Mouse (Mus musculus): ENCODE data around the gene Limk1. TPM values are rescaled to one million over a fixed set of nuclear protein-coding genes. Genes with fewer than 3 reads are reported as not detected.
A peak's percentile ranks its signal among the peaks of the same experiment; 100 is the strongest.

The Limk1 gene
- 10.3 and 11.4 TPM in 2 replicates for polyA plus RNA-seq (2014; fragmentation: Nextera tagmentation; extraction: Ambion mirVana)

DNA sequence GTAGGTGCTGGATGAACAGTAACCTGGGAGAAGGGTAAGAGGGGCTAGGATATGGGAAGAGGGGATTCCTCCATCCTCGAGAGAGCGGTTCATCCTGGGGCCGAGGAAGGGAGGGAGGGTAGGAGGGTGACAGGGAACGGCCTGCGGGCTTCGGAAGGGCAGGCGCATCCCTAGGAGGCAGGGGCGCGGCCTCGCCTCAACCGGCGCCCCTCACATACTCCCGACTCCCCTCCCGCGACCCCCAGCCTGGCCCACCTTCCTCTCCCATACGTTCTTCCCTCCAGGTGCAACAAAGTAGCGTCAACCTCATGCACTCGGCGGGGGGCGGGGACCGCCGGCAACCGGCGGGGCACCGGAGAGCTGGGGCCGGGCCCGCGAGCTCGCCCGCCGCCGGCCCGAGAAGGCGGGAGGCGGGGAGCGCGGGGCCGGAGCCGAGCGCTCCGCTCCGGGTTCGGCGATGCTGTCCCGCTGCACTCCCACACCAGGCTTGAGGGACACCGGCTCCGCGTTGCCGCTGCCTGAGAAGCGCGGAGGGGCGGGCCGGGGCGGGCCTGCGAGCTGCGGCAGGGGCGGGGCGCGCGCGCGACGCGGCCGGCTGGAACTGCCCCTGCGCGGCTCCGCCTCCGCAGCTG is at the start of gene Limk1:
Limk1 (minus strand) TSS at position 513 of the 632 bp plus-strand sequence.
- peak; percentile 59 for DNase-seq (ENCODE audit: low spot score)

DNA sequence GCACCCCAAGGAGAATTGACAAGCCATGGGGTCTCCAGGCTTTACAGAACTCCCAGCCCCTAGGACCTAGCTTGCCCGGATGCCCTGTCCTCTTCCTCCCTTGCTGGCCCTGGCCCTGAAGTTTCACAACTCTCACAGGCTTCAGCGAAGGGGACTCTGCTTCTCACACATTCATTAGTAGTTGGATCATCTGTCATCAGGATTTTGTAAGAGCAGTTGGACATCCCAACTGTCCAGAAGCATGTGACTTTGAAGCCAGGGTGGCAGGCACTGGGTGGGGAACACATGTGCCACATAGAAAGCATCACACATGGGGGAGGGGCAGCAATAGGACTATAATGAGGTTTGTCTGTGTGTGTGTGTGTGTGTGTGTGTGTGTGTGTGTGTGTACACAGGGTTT is 46.5 kb upstream of the Limk1 start:
- WGBS, result 83% methylated on average over 2 of the region's 2 CpGs

More for the DNA sequence above, at the start of gene Limk1:
- Histone ChIP-seq H3K27ac (ENCODE audit: low read depth, low read length) (peak within 1 kb of the TSS; percentile 73), H3K4me1 (ENCODE audit: control insufficient read depth, insufficient read depth, low read length) (0 out of 2 replicates have a peak, but pooled peaks cover 7% of the 10 kb centered on the region), H3K4me3 (ENCODE audit: low read depth, low read length) (peak within 1 kb of the TSS; percentile 80), H3K27me3 (ENCODE audit: control insufficient read depth, insufficient read depth, low read length) (no peaks in the 10 kb centered on the region), H3K9me3 (ENCODE audit: control insufficient read depth, low read length) (no peaks in the 10 kb centered on the region), H3K36me3 (ENCODE audit: control insufficient read depth, insufficient read depth, low read length) (no peaks in the 10 kb centered on the region), H3K9ac (ENCODE audit: low read length) (peak within 1 kb of the TSS; percentile 80), H3K4me2 (ENCODE audit: low read depth) (peak within 1 kb of the TSS; percentile 84)
- under 1% methylated on average over 44 of the region's 69 CpGs for WGBS
- ATAC-seq (ENCODE audit: insufficient read depth, low FRiP score, low TSS enrichment), result peak; percentile 29; the same call in 1 of the 2 replicates

DNA sequence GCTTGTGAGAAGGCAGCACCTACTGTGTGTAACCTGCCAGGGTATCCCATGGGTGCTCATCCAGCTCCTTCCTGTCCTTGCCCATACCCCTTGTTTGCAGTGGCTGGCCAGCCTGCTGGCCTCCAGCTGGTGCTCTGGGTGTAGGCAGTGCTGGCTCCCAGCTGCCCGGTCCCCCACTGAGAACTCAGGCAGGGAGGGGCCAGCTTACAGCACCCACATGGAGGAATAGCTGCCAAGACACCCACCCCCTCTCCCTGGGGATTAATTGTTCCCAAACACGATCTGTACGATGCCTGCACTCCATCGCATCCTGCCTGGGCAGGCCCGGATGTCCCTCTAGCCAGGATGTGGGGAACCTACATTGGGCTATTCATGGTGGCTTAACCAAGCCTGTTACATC is 45.7 kb upstream of the Limk1 start:
- whole genome bisulfite sequencing, result 86% methylated on average over 5 of the region's 5 CpGs
- no peaks in the 10 kb centered on the region for H3K36me3 ChIP-seq (ENCODE audit: control insufficient read depth, insufficient read depth, low read length)
- no peaks in the 10 kb centered on the region for H3K9me3 ChIP-seq (ENCODE audit: control insufficient read depth, low read length)
- H3K9ac ChIP-seq (ENCODE audit: low read length), result no peak overlapping the region
- H3K27ac ChIP-seq (ENCODE audit: low read depth, low read length), result no peak overlapping the region
- no peak overlapping the region for H3K4me2 ChIP-seq (ENCODE audit: low read depth)
- DNase-seq (ENCODE audit: low spot score), result no peak
- H3K27me3 ChIP-seq (ENCODE audit: control insufficient read depth, insufficient read depth, low read length), result no peaks in the 10 kb centered on the region
- no peak for ATAC-seq (ENCODE audit: insufficient read depth, low FRiP score, low TSS enrichment)
- no peak overlapping the region for H3K4me3 ChIP-seq (ENCODE audit: low read depth, low read length)
- H3K4me1 ChIP-seq (ENCODE audit: control insufficient read depth, insufficient read depth, low read length), result no peaks in the 10 kb centered on the region

More for the DNA sequence above, 46.5 kb upstream of the Limk1 start:
- Histone ChIP-seq H3K4me3 (ENCODE audit: low read depth, low read length) (no peak overlapping the region), H3K27ac (ENCODE audit: low read depth, low read length) (no peak overlapping the region), H3K9ac (ENCODE audit: low read length) (no peak overlapping the region), H3K9me3 (ENCODE audit: control insufficient read depth, low read length) (no peaks in the 10 kb centered on the region), H3K4me2 (ENCODE audit: low read depth) (no peak overlapping the region), H3K36me3 (ENCODE audit: control insufficient read depth, insufficient read depth, low read length) (no peaks in the 10 kb centered on the region), H3K27me3 (ENCODE audit: control insufficient read depth, insufficient read depth, low read length) (no peaks in the 10 kb centered on the region), H3K4me1 (ENCODE audit: control insufficient read depth, insufficient read depth, low read length) (no peaks in the 10 kb centered on the region)
- ATAC-seq (ENCODE audit: insufficient read depth, low FRiP score, low TSS enrichment) (no peak), DNase-seq (ENCODE audit: low spot score) (no peak)

DNA sequence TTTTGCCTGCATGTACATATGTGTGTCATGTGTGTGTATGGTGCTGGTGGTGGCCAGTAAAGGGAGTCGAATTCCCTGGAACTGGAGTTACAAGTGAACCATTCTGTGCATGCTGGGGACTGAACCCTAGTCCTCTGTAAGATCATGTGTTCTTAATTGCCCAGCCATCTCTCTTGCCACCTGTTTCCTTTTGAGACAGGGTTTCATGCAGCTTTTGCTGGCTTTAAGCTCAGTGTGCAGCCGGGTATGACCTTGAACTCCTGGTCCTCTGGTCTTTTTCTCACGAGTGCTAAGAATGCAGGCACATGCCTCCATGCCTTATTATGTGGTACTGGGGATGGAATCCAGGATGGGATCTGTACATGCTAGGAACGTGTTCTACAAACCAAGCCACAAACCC is 44.8 kb upstream of the Limk1 start:
- no peak for DNase-seq (ENCODE audit: low spot score)
- H3K4me1 ChIP-seq (ENCODE audit: control insufficient read depth, insufficient read depth, low read length), result no peaks in the 10 kb centered on the region
- H3K36me3 ChIP-seq (ENCODE audit: control insufficient read depth, insufficient read depth, low read length), result no peaks in the 10 kb centered on the region
- H3K4me3 ChIP-seq (ENCODE audit: low read depth, low read length), result no peak overlapping the region
- no peaks in the 10 kb centered on the region for H3K27me3 ChIP-seq (ENCODE audit: control insufficient read depth, insufficient read depth, low read length)
- no peak overlapping the region for H3K4me2 ChIP-seq (ENCODE audit: low read depth)
- WGBS, result 65% methylated on average over 4 of the region's 4 CpGs
- no peak overlapping the region for H3K27ac ChIP-seq (ENCODE audit: low read depth, low read length)
- ATAC-seq (ENCODE audit: insufficient read depth, low FRiP score, low TSS enrichment), result no peak
- no peak overlapping the region for H3K9ac ChIP-seq (ENCODE audit: low read length)
- no peaks in the 10 kb centered on the region for H3K9me3 ChIP-seq (ENCODE audit: control insufficient read depth, low read length)

DNA sequence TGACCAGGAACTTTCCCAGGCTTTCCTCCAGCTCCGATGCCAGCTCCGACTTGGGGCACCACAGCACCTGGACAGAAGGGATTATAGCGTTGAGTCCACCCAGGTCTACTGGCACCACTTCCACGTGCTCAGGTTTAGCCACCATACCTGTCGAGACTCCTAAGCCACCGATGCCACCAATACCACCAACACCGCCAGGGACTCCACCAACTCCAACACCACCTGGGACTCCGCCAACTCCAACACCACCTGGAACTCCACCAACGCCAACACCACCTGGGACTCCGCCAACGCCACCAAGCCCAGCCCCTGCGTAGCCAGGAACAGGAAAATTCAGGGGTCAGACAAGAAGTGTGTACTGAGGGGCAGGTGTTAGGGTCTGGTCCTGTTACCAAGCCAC is 40.7 kb upstream of the Limk1 start:
- H3K9ac ChIP-seq (ENCODE audit: low read length), result no peak overlapping the region
- no peaks in the 10 kb centered on the region for H3K36me3 ChIP-seq (ENCODE audit: control insufficient read depth, insufficient read depth, low read length)
- H3K9me3 ChIP-seq (ENCODE audit: control insufficient read depth, low read length), result no peaks in the 10 kb centered on the region
- WGBS, result 93% methylated on average over 12 of the region's 12 CpGs
- H3K27me3 ChIP-seq (ENCODE audit: control insufficient read depth, insufficient read depth, low read length), result no peaks in the 10 kb centered on the region
- H3K4me1 ChIP-seq (ENCODE audit: control insufficient read depth, insufficient read depth, low read length), result no peaks in the 10 kb centered on the region
- H3K4me2 ChIP-seq (ENCODE audit: low read depth), result no peak overlapping the region
- ATAC-seq (ENCODE audit: insufficient read depth, low FRiP score, low TSS enrichment) (no peak), DNase-seq (ENCODE audit: low spot score) (no peak)
- no peak overlapping the region for H3K27ac ChIP-seq (ENCODE audit: low read depth, low read length)
- no peak overlapping the region for H3K4me3 ChIP-seq (ENCODE audit: low read depth, low read length)

DNA sequence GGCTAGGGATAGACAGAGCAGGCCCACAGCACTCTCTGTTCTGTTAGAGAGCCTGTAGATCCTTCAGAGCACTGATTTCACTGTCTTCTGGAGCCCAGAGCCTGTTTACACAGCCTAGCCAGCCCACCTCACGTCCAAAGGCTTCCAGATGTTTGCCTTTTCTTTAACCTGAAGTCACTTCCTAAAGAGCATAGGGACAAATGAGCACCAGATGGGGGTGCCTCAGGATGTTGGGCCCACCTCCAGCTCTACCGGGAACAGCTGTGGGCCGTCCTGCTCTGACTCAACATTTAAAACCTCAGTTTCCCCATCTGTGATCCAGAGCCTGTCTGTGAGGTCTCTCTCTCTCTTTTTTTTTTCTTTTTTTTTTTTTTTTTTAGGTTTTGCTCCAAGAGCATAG is 40.1 kb upstream of the Limk1 start:
- Histone ChIP-seq H3K27me3 (ENCODE audit: control insufficient read depth, insufficient read depth, low read length) (no peaks in the 10 kb centered on the region), H3K9ac (ENCODE audit: low read length) (no peak overlapping the region), H3K4me2 (ENCODE audit: low read depth) (no peak overlapping the region), H3K27ac (ENCODE audit: low read depth, low read length) (no peak overlapping the region), H3K36me3 (ENCODE audit: control insufficient read depth, insufficient read depth, low read length) (no peaks in the 10 kb centered on the region), H3K9me3 (ENCODE audit: control insufficient read depth, low read length) (no peaks in the 10 kb centered on the region), H3K4me1 (ENCODE audit: control insufficient read depth, insufficient read depth, low read length) (no peaks in the 10 kb centered on the region), H3K4me3 (ENCODE audit: low read depth, low read length) (no peak overlapping the region)
- 59% methylated on average over 3 of the region's 3 CpGs for WGBS
- ATAC-seq (ENCODE audit: insufficient read depth, low FRiP score, low TSS enrichment) (no peak), DNase-seq (ENCODE audit: low spot score) (no peak)

DNA sequence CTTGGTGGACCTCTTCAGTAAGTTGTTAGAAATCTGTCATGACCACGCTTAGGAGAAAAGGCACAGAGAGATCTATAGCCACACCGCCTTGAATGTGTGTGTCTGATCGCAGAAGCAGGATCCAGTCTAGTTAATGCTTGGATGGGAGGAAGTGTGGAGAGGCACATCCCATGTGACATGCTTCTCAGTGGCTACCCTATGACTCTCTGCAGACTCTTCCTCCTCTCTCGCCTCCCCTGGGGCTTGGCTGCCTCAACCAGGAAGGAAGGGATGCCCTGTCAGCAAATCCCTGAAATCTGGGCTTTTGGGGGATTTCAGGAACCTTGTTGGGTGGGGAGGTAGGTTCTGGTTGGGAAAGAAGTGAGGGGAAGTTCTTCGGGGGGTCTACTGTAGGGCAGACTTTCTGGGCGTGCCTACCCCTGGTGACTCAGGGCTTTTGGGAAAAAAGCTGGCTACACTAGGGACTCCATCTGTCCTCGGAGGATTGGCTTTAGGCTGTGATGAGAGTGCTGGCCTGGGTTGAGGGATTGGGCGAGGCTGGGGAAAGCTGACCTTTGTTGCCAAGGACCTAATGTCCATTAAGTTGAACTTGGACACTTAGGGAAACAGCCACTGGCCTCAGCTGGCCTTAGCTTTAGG is 38.7 kb upstream of the Limk1 start:
- Histone ChIP-seq H3K9ac (ENCODE audit: low read length) (no peak overlapping the region), H3K4me2 (ENCODE audit: low read depth) (no peak overlapping the region), H3K4me1 (ENCODE audit: control insufficient read depth, insufficient read depth, low read length) (no peaks in the 10 kb centered on the region), H3K36me3 (ENCODE audit: control insufficient read depth, insufficient read depth, low read length) (no peaks in the 10 kb centered on the region), H3K27ac (ENCODE audit: low read depth, low read length) (no peak overlapping the region), H3K9me3 (ENCODE audit: control insufficient read depth, low read length) (no peaks in the 10 kb centered on the region), H3K4me3 (ENCODE audit: low read depth, low read length) (no peak overlapping the region), H3K27me3 (ENCODE audit: control insufficient read depth, insufficient read depth, low read length) (no peaks in the 10 kb centered on the region)
- no peak for DNase-seq (ENCODE audit: low spot score)
- no peak for ATAC-seq (ENCODE audit: insufficient read depth, low FRiP score, low TSS enrichment)
- 82% methylated on average over 8 of the region's 8 CpGs for WGBS

DNA sequence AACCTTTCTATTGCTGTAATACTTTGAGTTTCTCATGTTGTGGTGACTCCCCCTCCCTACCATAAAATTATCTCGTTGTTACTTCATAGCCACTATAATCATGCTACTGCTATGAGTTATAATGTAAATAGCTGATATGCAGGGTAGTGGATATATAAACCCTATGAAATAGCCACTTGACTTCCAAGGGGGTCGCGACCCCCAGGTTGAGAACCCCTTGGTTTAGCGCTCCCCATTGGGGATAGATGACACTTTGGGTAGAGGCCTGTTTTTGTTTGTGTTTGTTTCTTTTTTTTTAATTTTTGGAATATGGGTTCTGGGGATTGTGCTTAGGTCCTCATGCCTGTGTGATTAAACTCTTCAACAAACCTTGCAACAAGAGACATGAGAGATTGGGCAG is 36.9 kb upstream of the Limk1 start:
- Histone ChIP-seq H3K4me1 (ENCODE audit: control insufficient read depth, insufficient read depth, low read length) (no peaks in the 10 kb centered on the region), H3K36me3 (ENCODE audit: control insufficient read depth, insufficient read depth, low read length) (no peaks in the 10 kb centered on the region), H3K27me3 (ENCODE audit: control insufficient read depth, insufficient read depth, low read length) (no peaks in the 10 kb centered on the region), H3K9me3 (ENCODE audit: control insufficient read depth, low read length) (no peaks in the 10 kb centered on the region), H3K9ac (ENCODE audit: low read length) (no peak overlapping the region), H3K4me2 (ENCODE audit: low read depth) (no peak overlapping the region), H3K4me3 (ENCODE audit: low read depth, low read length) (no peak overlapping the region), H3K27ac (ENCODE audit: low read depth, low read length) (no peak overlapping the region)
- DNase-seq (ENCODE audit: low spot score), result no peak
- ATAC-seq (ENCODE audit: insufficient read depth, low FRiP score, low TSS enrichment), result no peak
- WGBS, result 77% methylated on average over 4 of the region's 4 CpGs

DNA sequence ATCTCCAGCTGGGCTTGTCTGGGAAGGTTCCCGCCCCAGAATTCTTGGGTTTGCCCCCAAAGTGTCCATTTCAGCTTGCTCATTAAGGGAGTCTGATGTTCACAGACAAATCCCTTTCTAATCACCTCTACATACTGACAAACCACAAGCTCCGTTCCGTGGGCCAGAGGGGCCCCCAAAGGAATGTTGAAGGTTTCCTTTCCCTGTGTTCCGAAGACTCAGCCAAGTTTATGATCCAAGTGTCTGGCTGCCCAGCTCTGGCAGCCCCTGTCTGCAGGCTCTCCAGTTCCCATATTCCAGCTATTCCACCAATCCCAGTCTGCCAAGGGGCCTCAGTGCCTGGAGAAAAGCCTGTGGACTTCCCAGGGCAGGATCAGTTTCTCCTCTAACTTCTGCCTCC is 31.7 kb upstream of the Limk1 start:
- no peak overlapping the region for H3K4me2 ChIP-seq (ENCODE audit: low read depth)
- no peaks in the 10 kb centered on the region for H3K4me1 ChIP-seq (ENCODE audit: control insufficient read depth, insufficient read depth, low read length)
- H3K27me3 ChIP-seq (ENCODE audit: control insufficient read depth, insufficient read depth, low read length), result no peaks in the 10 kb centered on the region
- no peaks in the 10 kb centered on the region for H3K9me3 ChIP-seq (ENCODE audit: control insufficient read depth, low read length)
- DNase-seq (ENCODE audit: low spot score) (no peak), ATAC-seq (ENCODE audit: insufficient read depth, low FRiP score, low TSS enrichment) (no peak)
- 82% methylated on average over 4 of the region's 4 CpGs for WGBS
- no peak overlapping the region for H3K4me3 ChIP-seq (ENCODE audit: low read depth, low read length)
- no peaks in the 10 kb centered on the region for H3K36me3 ChIP-seq (ENCODE audit: control insufficient read depth, insufficient read depth, low read length)
- no peak overlapping the region for H3K9ac ChIP-seq (ENCODE audit: low read length)
- H3K27ac ChIP-seq (ENCODE audit: low read depth, low read length), result no peak overlapping the region

All from neural tube, embryonic 11.5 days (tissue).